Mouse (Mus musculus): Measurements from ENCODE around the gene Lamc1. TPM values are rescaled to one million over a fixed set of nuclear protein-coding genes. Genes with fewer than 3 reads are reported as not detected.

Gene Lamc1
- total RNA-seq, 2 experiments from 2014 or later: 41.9 to 46.2 TPM

DNA sequence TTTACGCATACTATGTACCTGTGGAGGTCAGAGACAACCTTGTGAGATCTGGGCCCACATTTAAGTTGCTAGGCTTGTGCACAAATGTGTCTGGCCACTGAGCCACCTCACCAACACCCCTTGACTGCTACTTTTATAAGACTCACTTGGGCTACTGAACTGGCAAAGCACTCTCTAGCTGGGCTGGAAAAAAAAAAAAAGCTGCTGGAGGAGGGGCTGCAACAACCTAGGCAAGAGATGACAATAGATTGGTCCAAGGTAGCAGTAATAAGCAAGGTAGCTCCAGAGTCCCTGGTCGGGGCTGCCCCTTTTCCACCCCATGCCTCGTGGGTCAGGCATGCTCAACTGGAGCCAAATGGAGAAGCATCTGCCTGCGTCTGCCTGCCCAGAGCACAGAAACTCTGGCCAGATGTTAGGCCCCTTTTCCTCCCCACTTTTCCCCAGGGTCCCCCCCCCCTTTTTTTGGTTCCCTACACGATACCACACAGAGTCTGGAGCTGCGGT is 63.7 kb downstream of the Lamc1 start:
- no peak for DNase-seq
- intact Hi-C loops (cut with DNase I): no loop called here

- intact Hi-C loops (cut with DNase I): no loop called here
- DNase-seq: no peak
Measured at GRCm38 (mm10) chr1:153268306-153268705, 64.3 kb downstream of the Lamc1 start.

- no peak for DNase-seq
- intact Hi-C loops (cut with DNase I): no loop called here
Measured at GRCm38 (mm10) chr1:153267730-153268129, 64.9 kb downstream of the Lamc1 start.

GRCm38 (mm10) chr1:153266891-153267290 is 65.7 kb downstream of the Lamc1 start:
- intact Hi-C loops (cut with DNase I): no loop called here

GRCm38 (mm10) chr1:153265579-153265978 is 67.0 kb downstream of the Lamc1 start:
- intact Hi-C loops (cut with DNase I): no loop called here
- no peak for DNase-seq

More at GRCm38 (mm10) chr1:153266891-153267290, 65.7 kb downstream of the Lamc1 start:
- no peak for DNase-seq

DNA sequence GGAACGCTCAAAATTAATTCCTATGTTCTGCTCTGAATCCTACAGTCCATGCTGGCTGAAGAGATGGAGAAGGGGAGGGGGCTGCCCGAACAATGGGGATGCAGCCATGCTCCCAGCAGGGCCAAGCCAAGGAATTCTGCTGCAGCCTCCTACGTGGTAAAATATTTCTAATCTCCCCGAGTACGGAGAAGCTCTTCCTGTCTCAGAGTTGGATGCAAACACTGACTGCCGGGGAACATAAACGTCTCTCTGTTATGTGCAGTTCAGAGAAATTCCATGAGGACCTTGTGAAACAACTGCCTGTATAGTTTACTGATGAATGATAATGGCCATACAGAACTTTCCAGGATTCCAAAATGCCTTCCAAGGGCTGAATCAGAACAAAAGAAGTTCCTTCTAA is 67.5 kb downstream of the Lamc1 start:
- no peak for DNase-seq

GRCm38 (mm10) chr1:153259752-153260300 is 72.8 kb downstream of the Lamc1 start:
- DNase-seq: no peak
- intact Hi-C loops (cut with DNase I): no loop called here

More for the DNA sequence above, 67.5 kb downstream of the Lamc1 start:
- intact Hi-C loops (cut with DNase I): no loop called here

GRCm38 (mm10) chr1:153252540-153253210 is 79.9 kb downstream of the Lamc1 start:
- intact Hi-C loops (cut with DNase I): no loop called here
- DNase-seq: no peak

- no peak for DNase-seq
- intact Hi-C loops (cut with DNase I): no loop called here
Measured at GRCm38 (mm10) chr1:153251590-153252206, 80.9 kb downstream of the Lamc1 start.

GRCm38 (mm10) chr1:153241346-153241745 is 91.2 kb downstream of the Lamc1 start:
- intact Hi-C loops (cut with DNase I): no loop called here
- no peak for DNase-seq

GRCm38 (mm10) chr1:153235576-153235975 is 97.0 kb downstream of the Lamc1 start:
- intact Hi-C loops (cut with DNase I): no loop called here
- DNase-seq: no peak

DNA sequence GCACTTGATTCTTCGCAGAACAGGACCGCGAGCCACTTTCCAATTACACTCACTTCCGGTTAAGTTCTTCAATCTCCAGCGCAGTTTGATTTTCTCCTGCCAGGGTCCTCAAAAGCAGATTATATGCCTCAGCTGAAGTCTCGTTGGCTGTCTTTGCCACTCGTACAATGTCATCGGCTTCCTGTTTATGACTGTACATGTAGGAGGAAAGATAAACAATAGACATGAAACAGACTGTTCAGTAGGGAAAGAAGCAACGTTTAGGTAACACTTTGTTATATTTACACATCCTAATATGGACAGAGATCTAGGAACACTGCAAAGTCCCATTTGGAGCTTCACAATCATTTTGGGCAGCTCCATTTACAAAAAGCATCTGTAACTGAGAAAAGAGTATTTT is 100.9 kb downstream of the Lamc1 start:
- DNase-seq: no peak
- intact Hi-C loops (cut with DNase I): no loop called here

DNA sequence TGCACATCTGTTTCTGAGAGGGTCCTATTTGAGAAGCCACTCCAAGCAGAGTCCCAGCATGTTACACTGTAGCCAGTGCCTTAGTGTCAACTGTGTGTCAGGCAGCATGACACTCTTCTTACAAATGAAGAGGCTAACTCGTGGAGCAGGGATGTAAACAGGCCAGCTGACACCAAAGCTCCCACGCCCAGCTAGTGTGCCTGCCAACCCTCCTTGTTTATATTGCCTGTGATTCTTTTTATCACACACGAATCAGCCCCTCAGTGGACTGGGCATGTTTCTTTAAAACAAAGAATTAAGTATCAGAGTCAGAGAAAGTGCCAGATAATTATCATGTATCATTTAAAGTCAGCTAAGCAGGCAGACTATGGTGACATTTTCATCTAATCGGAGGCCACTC is 104.7 kb downstream of the Lamc1 start:
- intact Hi-C loops (cut with DNase I): no loop called here
- DNase-seq: no peak

- intact Hi-C loops (cut with DNase I): no loop called here
- no peak for DNase-seq
Measured at GRCm38 (mm10) chr1:153227096-153227495, 105.5 kb downstream of the Lamc1 start.

DNA sequence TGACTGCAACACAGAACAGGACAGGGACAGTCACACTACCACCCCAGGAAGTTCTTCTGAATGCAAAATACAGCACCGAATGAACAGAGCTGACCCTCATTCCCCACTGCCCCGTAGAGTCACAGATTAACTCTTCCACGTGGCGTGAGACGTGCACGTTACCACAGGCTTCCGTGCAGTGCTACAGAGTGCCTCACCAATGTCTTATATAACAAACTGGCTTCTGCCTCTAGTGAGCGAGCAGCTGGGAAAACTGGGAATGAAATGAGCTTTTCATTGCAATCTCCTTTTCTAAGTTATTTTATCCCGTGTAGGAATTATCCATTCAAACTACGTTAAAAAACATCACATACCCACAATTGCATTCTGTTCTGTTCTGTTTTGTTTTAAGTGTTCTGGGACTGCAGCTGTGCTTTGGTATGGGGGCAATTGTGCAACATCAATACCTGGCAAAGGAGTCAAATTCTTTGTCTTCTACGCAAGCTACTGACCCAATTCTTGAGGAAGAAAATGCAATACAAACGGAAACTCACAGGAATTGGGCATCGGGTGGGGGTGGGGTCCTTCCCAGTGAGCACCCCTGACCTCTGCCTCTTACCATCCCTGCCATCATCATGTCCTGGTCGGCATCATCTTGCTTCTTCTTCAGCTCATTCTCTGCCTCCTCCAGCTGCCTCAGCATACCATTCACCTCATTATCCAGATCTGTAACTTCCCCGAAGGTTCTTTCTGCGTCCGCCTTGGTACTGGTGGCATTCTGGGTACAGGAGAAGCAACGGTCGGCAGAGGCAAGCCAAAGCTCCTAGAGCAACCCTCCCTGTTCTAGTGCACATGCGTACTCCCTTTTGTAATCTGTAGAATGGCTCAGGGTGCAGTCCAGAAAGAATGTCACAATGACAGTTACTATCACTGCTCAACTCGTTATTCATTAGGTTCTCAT is 106.5 kb downstream of the Lamc1 start:
- intact Hi-C loops (cut with DNase I): no loop called here
- DNase-seq: no peak

GRCm38 (mm10) chr1:153224331-153224730 is 108.3 kb downstream of the Lamc1 start:
- intact Hi-C loops (cut with DNase I): no loop called here
- DNase-seq: no peak

DNA sequence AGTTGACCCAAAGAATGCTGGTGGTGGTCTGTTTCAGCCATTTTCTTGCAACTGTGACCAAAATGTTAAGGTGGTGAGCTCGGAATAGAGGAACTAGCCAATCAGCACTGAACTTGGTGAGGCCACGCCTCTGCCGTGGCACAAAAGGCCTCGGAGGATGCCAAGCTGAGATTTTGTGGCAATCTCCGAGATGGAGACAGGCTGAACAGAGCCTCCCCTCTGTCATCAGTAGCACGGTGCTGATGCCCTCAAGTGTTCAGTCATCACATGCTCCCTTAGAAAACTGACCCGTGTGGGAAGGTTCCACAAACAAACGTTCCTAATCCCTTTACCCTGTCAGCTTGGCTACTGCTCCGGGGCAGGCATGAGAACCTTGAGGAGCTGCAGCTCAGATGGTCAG is 113.2 kb downstream of the Lamc1 start:
- intact Hi-C loops (cut with DNase I): no loop called here

DNA sequence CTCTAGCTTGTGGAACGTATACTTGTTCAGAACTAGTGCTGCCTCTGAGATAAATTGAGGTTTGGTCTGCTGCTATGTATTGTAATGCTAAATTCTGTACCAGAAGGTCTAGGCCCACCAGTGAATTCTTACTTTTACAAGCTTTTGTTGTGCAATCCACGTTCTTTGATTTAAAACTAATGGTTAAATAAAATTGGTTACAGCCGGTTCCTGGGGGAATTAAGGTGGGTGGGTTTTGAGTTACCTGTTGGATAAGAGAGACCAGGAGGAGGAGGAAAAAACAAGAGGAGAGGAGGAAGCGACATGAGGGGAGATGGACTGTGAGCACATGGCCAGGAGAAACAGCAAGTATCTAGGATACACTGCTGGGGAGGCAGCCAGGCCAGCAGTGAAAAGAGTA is 116.1 kb downstream of the Lamc1 start:
- no peak for DNase-seq
- intact Hi-C loops (cut with DNase I): no loop called here

More for the DNA sequence above, 113.2 kb downstream of the Lamc1 start:
- no peak for DNase-seq

- intact Hi-C loops (cut with DNase I): no loop called here
- no peak for DNase-seq
Measured at GRCm38 (mm10) chr1:153215676-153216075, 116.9 kb downstream of the Lamc1 start.

- intact Hi-C loops (cut with DNase I): no loop called here
- DNase-seq: no peak
Measured at GRCm38 (mm10) chr1:153210992-153211391, 121.6 kb downstream of the Lamc1 start.

- intact Hi-C loops (cut with DNase I): no loop called here
- no peak for DNase-seq
Measured at GRCm38 (mm10) chr1:153210198-153210597, 122.4 kb downstream of the Lamc1 start.

Data from left cerebral cortex, postnatal 4 days (tissue).